Mouse (Mus musculus): Measurements from ENCODE around the gene Capn12. TPM values are rescaled to one million over a fixed set of nuclear protein-coding genes. Genes with fewer than 3 reads are reported as not detected.

Gene Capn12
- total RNA-seq, 2 experiments from 2014 or later: 0.10 TPM; not detected in 1

Other genes starting within 250 kb of the Capn12 start
- gene Fbxo27, start 188.6 kb upstream of the Capn12 start, total RNA-seq (2021): 1 to 10 TPM in 1 of 2 experiments, under 1 TPM in 1; 0.74 to 1.3 TPM
- 1 to 10 TPM; 5.7 to 6.0 TPM for gene Fbxo17, start 164.6 kb upstream of the Capn12 start, total RNA-seq (2021)
- 10 to 100 TPM; 35.2 to 46.5 TPM for gene Mrps12, start 139.6 kb upstream of the Capn12 start, total RNA-seq (2021)
- 10 to 100 TPM; 13.5 to 15.6 TPM for gene Sars2, start 139.4 kb upstream of the Capn12 start, total RNA-seq (2021)
- gene Ccer2, start 125.2 kb upstream of the Capn12 start, total RNA-seq (2021): not detected
- 10 to 100 TPM; 81.6 to 82.3 TPM for gene Sirt2, start 114.7 kb upstream of the Capn12 start, total RNA-seq (2021)
- 10 to 100 TPM; 24.4 to 27.9 TPM for gene Nfkbib, start 113.9 kb upstream of the Capn12 start, total RNA-seq (2021)
- gene Rinl, start 92.5 kb upstream of the Capn12 start, total RNA-seq (2021): under 1 TPM; 0.51 to 0.78 TPM
- gene Hnrnpl, start 72.9 kb upstream of the Capn12 start, total RNA-seq (2021): 100 to 1,000 TPM; 118 to 120 TPM
- 100 to 1,000 TPM; 185 to 241 TPM for gene Ech1, start 56.2 kb upstream of the Capn12 start, total RNA-seq (2021)
- 1 to 10 TPM; 3.2 to 5.4 TPM for gene Lgals4, start 47.6 kb upstream of the Capn12 start, total RNA-seq (2021)
- gene Lgals7, start 17.6 kb upstream of the Capn12 start, total RNA-seq (2021): not detected
- 10 to 100 TPM; 36.7 to 45.8 TPM for gene Actn4, start 80.9 kb downstream of the Capn12 start, total RNA-seq (2021)
- 100 to 1,000 TPM; 116 to 137 TPM for gene Eif3k, start 100.4 kb downstream of the Capn12 start, total RNA-seq (2021)
- gene Map4k1, start 100.6 kb downstream of the Capn12 start, total RNA-seq (2021): under 1 TPM; 0.29 to 0.36 TPM
- 1,000 to 10,000 TPM; 1,331 to 1,686 TPM for gene Ryr1, start 243.8 kb downstream of the Capn12 start, total RNA-seq (2021)

Measured in gastrocnemius, postnatal 25 days (tissue).